Mouse (Mus musculus) E14TG2a.4 (cell line): ENCODE measurements at regions not wholly inside any gene's neighbourhood (a gene's known extent, or its start where the extent isn't known, plus 50 kb on each side); places are given as distances from the start of the nearest gene placed in this dataset.

ENCODE experiments used
- CTCF ChIP-seq: conservative IDR thresholded peaks from 2 replicates; pipeline ENCODE4 v1.5.1; 2014; ENCODE audit warnings: low read length
- NANOG ChIP-seq: IDR thresholded peaks from 2 replicates; pipeline ENCODE4 v1.6.1; 2014; ENCODE audit warnings: borderline replicate concordance, low read length, mixed read lengths

- no peak for TF ChIP-seq CTCF
- no peak for TF ChIP-seq NANOG
These were observed 140.0 kb downstream of the Fam173b start for GRCm38 (mm10) chr15:31741686-31742085.
